Mouse (Mus musculus) cerebellum, adult 11 months (tissue): ENCODE measurements around the gene Mcrip2.
"Not testable (repeated sequence)": the region's sequence is repeated elsewhere in the genome, so short reads cannot be mapped to it uniquely, and the experiment has no call there.

ENCODE experiments used
- DNase-seq: peaks from one replicate; pipeline ENCODE4 v3.0.0; 2022

Mcrip2 gene

DNA sequence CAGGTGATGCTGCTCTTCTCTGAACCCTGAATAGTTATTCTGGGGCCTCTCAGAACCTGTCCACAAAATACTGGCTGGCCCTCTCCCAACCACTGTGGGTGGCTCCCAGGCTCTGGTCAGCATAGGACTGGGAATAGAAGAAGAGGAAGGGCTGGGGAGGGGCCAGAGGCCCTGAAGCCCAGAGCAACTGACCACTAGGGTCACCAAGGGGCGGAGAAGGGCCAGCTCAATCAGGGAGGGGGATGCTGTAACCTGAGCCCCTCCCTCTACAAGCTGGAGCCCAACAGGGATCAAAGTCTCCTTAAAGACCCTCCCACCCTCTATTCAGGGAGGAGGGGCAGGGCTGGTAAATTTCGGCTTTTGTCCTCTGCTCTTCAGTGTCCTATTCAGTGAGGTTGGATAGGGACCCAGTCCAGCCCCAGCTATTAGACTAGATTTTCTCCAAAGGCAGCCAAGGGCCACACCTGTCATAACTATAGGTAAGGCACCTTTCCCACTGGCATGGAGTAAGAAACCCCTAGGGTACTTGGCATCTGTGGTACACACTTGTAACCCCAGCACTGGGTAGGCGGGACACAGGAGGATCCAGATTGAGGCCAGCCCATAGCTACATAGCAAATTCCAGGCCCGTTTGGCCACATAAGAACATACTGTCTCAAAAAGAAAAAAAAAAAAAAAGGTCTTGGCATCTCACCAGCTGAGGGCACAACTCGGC, 11.8 kb upstream of the Mcrip2 start, which contains the start of gene Wfikkn1:
Wfikkn1 (minus strand) TSS at position 663 of the 715 bp plus-strand sequence.
- DNase-seq: no peak

DNA sequence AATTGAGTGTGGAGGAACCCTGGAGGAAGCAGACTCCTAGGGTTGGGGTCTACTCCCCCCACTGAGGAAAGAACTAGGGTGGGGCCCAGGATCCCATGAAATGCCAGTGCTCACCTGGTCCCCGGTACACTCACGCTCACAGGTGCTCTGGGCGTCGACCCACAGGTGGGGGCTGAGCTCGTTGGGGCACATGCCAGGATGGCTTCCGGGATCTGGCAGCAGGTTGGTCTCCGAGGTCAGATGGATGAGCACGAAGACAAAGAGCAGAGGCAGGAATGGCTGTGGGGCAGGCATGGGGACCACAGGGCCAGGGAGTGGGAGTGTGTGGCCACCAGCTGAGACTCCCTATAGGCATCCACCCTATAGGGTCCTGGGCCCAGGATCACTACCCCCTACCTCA, 11.2 kb upstream of the Mcrip2 start:
- DNase-seq: no peak

DNA sequence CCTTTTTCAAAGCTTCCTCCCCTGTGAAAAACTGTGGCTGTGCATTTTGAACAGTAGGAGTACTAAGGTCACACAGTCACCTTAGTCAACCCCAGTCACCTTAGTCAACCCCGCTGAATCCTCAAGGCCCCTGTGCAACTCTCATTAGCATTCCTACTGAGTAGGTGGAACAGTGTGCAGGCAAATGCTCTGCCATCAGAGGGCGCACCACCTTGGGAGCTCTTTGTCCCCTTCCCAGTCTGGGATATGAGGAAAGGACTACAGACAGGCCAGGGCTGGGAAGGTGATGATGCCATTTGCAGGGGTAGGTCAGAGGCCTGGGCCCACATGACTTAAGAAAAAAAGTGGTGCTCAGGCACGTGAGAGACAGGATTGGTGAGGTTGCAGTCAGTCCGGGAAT, 10.7 kb upstream of the Mcrip2 start:
- DNase-seq: no peak

DNA sequence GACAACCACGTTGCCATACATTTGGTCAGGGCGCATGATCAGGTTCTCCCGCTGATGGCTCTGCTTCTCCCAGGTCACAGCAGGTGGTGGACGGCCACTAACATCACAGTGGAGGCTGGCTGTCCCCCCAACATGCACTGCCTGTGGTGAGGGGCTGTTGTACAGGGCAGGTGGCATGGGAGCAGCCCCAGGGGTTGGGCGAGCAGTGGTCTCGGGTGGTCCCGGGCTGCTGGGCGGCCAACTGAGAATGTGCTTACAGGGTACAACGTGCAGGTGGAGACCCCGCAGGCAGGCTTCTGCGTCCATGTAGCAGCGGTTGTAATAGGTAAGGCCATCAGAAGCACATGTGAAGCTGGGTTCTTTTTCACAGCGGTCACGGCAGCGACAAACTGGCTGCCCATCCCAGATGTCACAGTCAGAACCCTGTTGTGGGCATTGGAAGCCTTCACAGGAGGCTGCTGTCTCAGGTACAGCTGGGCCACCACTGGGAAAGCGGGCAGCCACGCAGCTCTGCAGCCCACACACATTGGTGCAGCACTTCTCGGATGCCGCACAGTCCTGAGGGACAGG, 10.1 kb upstream of the Mcrip2 start:
- DNase-seq: no peak

DNA sequence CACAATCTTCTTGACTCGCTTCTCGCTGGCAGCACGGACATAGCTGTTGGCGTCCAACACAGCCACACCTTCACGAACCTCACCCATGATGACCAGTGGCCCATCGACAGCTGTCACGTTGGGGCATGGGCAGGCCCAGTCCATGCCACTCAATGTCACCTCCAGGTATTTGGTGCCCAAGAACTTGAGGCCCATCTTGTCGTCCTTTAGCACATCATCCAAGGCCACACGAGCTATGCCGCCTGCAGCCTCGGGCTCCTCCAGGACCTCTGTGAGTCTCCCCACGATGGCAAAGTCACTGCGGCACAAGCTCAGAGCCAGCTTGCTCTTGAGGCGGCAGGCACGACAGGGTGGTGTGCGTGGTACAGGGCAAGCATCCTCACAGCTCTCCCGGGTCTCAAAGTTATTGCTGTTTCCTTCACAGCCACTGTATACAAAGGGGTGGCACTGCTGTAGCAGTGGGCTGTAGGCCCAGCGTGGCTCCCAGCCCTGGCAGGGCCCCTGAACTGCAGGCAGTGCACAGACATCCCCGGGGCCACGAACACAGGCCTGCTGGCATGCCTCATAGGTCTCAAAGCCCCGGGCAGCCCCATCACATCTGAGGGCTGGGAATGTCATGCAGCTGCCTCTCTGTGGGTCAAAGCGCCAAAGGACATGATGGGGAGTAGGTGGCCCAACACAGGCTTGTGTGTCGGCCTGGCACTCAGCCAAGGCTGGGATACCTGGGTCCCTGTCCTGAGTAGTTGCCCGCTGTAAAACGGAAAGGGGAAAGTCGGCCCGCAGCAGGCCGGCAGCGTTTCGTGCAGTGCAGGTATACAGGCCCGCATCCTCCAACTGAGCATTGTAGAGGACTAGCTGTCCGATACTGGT, 9.4 kb upstream of the Mcrip2 start:
- no peak for DNase-seq

GRCm38 (mm10) chr17:25877025-25877424, 8.5 kb upstream of the Mcrip2 start:
- DNase-seq: no peak

DNA sequence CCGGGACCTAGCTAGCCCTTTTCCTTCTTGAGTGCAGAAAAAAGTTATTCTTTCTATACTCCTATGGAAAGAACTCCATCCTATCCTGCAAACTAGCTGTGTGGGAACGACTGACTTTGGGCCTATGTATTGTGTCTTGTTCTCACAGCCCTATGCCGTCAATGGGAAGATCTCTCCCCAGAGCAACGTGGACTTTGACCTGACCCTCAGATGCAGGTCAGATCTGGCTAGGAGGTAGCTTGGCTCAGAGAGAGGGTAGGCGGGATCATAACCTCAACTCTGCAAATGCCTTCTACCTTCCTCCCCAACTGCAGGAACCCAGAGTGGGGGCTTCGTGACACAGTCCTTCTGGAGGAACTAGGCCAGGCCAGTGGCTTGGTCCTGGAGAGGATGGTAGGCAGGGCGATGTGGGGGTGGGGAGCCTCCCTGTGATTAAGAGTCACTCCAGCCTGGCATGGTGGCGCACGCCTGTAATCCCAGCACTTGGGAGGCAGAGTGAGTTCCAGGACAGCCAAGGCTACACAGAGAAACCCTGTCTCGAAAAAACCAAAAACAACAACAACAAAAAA, 7.9 kb upstream of the Mcrip2 start:
- no peak for DNase-seq

DNA sequence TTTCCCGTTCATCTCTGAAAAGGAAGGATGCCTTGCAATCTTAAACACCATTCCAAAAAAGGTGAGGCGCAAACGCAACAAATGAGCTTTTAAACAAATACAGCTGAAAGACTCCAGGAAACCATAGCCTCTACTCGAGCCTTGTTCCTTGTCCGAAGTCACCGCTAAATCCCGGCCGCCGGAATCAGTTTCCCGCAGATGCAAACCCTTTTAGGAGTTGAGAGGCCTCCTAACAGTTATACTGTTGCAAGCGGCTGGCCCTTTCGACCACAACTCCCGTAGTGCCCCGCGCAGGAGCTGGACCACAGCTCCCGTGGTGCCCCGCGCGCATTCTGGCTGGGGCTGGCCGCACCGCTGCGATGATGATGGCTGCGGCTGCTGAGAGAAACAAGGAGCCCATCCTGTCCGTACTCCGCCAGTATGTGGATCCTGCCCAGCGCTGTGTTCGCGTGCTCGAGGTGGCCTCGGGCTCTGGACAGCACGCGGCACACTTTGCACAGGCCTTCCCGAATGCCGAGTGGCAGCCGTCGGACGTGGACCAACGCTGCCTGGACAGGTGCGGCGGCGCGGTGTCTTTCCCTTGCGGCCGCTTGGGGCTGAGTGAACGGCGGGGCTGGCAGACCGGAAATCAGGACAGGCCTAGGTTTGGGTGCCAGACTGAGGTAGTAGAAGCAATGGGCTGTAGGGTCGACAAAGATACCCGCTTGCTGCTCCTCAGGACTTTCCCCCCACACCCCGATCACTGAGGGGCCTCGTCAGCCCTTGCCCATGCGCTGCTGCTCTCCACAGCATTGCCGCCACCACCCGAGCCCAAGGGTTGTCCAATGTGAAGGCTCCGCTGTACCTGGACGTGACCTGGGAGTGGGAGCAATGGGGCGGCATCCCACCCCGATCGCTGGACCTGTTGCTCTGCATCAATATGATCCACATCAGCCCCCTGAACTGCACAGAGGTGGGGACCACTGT, 6.9 kb upstream of the Mcrip2 start:
- DNase-seq: peak; percentile 86

- DNase-seq: peak; percentile 89
Measured at GRCm38 (mm10) chr17:25874721-25875170, 6.2 kb upstream of the Mcrip2 start, which contains the start of gene Mettl26. TSS of gene Mettl26 (plus strand) at chr17:25875074.

- no peak for DNase-seq
Measured at GRCm38 (mm10) chr17:25874148-25874720, 5.7 kb upstream of the Mcrip2 start.

GRCm38 (mm10) chr17:25873405-25874147, 5.0 kb upstream of the Mcrip2 start:
- DNase-seq: no peak

DNA sequence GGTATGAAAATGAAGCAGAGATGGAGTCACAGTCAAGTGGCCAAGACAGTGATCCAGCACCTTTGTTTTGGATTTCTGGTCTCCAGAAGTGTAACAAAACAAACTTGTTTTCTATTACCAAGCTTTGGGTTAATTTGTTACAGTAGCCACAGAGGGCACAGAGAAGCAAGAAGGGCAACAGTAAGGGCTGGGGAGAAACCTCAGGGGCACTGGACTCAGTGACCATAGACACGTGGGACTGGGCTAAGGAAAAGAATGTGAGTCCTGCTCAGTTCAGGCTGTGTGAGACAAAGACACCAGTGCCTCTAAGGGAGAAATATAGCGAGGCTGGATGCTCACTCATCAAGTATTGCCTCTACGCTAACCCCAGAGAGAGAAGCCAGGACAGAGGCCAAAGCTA, 4.1 kb upstream of the Mcrip2 start:
- DNase-seq: no peak

- DNase-seq: not testable (repeated sequence)
Measured at GRCm38 (mm10) chr17:25871566-25871965, 3.0 kb upstream of the Mcrip2 start.

- no peak for DNase-seq
Measured at GRCm38 (mm10) chr17:25869954-25870353, 1.4 kb upstream of the Mcrip2 start.

DNA sequence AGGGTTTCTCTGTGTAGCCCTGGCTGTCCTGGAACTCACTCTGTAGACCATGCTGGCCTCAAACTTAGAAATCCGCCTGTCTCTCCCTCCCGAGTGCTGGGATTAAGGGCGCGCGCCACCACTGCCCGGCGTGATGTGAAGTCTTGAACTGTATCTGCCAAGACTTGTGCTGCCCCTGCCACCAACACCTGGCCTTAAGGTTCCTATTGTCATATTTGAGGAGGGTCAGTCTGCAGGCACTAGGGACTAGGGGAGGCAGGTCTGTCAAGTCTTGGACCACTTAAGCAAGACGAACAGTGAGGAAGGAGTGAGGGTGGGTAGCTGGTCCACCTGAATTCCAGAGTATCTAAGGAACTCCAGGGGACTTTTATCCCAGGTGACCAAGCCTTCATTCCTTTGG, 934 bp upstream of the Mcrip2 start:
- no peak for DNase-seq

DNA sequence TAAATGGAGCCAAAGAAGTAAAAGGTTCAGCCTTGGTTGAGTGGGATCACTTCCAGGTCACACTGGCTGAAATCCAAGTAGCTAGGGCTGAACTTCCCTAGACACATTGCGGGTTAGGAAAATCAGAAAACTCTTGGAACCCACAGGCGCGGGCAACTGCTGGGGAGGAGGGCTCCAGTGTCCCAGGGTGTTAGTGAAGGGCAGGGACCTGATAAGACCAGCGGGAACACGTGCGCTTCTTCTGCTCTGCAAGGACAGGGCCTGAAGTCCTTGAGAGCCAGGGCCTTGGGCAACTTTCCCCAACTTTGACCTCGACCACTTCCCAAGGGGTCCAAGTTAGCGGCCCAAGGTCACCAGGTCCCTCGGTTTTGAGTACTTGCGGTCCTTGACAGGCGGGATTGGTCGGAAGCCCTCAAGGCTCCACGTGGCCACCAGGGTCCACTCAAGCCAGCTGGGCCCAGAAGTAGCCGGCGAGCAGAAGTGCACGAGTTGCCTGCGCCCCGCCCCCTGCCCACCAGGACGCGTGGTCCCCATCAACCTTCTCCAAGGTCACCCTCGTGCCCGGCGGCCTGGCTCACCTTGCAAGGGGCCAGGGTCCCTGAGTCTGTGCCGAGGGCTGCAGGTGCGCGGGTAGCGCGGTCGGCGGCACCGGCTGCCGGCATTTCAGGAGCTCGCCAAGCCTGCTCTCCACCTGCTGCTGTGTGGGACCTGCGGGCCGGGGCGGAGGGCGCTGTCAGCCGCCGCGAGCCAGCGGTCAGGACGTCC, 546 bp downstream of the Mcrip2 start:
- DNase-seq: peak; percentile 62

- no peak for DNase-seq
Measured at GRCm38 (mm10) chr17:25867509-25867835, 1.1 kb downstream of the Mcrip2 start.

GRCm38 (mm10) chr17:25866172-25866571, 2.4 kb downstream of the Mcrip2 start:
- no peak for DNase-seq

DNA sequence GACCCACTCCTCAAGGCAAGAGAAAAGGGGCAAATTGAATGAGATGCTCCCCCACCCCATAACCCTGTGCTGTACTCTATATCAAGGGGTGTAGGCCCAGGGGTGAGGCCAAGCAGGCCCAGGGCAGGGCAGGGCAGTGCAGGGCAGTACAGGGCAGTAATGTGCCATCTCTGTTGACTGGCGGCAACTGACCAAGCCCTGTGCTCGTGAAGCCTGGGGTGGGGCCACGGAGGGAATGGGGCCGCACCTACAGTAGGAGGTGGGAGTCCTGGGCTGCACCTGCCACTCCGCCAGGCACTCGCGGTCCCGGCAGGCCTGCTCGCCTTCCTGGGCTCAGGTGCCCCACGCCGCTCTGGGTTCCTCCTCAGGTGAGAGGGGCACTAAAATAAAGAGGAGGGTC, 3.3 kb downstream of the Mcrip2 start:
- DNase-seq: no peak

DNA sequence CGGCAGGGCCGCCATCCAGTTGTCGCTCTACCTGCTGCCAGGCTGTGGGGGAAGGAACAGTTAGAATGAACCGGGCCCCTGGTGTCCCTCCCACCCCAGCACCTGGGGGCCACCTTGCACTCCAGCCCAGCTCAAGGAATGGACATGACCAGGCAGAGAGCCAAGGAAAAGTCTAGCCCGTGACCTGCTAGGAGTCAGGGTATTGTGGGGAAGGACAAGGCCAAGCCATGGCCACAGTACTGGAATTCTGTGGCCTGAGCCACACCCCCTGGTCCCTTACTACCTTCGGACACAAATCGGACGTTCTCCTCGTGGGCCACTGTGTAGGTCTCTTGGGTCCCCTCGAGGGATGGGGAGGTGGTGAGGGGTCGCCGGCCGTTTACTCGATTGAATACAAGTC, 4.3 kb downstream of the Mcrip2 start:
- DNase-seq: no peak
